Mouse (Mus musculus) urinary bladder, postnatal 10 days (tissue): ENCODE results near the gene Sf3a1.
A peak's percentile ranks its signal among the peaks of the same experiment; 100 is the strongest.
"Not testable (repeated sequence)": the region's sequence is repeated elsewhere in the genome, so short reads cannot be mapped to it uniquely, and the experiment has no call there.

Experiments
- DNase-seq: peaks from one replicate; pipeline ENCODE4 v3.0.0; 2022; ENCODE audit warnings: low spot score

The Sf3a1 gene

GRCm38 (mm10) chr11:4185480-4185879 lies 25.3 kb downstream of the Sf3a1 start:
- not testable (repeated sequence) for DNase-seq

- peak; percentile 95 for DNase-seq
Measured at GRCm38 (mm10) chr11:4186486-4187317, 26.6 kb downstream of the Sf3a1 start, which contains the start of gene Tbc1d10a. Gene Tbc1d10a (plus strand): TSS chr11:4186789.

DNA sequence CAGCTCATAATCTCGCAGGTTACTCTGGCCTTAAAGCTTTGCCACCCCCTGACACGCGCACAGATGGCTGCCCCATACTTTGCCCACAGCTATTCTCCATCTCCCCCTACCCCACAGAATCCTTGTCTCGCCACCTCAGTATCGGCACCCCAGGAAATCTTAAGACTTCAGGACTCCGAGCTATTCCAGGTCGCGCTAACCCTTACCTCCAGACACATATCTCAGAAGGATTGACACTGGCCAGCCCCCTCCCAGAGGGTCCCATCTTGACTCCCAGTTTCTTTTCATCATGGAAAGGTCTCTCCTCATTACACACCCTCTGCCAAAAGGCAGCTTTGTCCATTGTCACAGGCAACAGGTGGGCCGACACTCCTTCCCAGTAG lies 27.2 kb downstream of the Sf3a1 start:
- DNase-seq: no peak

GRCm38 (mm10) chr11:4189182-4189581 lies 29.0 kb downstream of the Sf3a1 start:
- no peak for DNase-seq

GRCm38 (mm10) chr11:4190677-4191076 lies 30.5 kb downstream of the Sf3a1 start:
- DNase-seq: no peak

DNA sequence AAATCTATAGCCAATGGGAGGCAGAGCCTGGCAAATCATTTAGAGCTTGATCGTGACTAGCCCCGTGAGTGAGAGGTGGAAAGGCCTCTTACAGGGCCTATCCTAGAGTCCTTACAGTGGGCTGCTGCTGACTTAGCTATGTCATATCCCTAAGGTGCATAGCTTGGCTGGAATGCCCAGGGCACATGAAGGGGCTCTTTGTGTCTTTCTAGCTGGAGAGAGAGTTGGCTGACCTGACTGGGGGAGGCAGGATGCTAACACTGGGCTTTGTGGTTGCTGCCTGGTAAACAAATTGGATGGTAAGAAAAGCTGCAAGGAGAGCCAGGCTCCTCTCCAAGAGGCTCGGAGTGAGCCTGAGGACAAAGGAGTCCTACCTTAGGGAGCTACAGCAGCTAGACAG lies 32.6 kb downstream of the Sf3a1 start:
- no peak for DNase-seq

GRCm38 (mm10) chr11:4193420-4193819 lies 33.3 kb downstream of the Sf3a1 start:
- no peak for DNase-seq

GRCm38 (mm10) chr11:4195597-4196031 lies 35.5 kb downstream of the Sf3a1 start:
- no peak for DNase-seq

DNA sequence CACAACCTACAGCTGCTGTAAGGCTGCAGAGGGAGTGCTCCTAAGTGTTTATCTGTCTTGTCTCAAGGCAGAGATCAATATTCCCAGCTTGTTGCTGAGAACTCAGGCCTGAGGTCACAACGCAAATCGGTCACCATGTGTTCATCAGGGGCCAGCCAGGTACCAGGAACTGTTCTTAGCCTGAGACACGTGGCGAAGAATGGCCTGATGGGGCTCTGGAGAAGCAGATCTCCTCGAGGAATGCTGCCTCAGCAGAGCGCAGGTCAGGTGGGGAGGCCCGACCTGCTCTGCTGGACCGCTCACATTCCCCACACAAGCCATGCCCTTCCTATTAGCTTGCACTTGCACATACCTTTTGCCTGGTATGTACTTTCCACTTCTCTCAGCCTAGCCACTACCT lies 36.5 kb downstream of the Sf3a1 start:
- DNase-seq: no peak

- DNase-seq: no peak
Measured at GRCm38 (mm10) chr11:4197691-4198090, 37.5 kb downstream of the Sf3a1 start.

DNA sequence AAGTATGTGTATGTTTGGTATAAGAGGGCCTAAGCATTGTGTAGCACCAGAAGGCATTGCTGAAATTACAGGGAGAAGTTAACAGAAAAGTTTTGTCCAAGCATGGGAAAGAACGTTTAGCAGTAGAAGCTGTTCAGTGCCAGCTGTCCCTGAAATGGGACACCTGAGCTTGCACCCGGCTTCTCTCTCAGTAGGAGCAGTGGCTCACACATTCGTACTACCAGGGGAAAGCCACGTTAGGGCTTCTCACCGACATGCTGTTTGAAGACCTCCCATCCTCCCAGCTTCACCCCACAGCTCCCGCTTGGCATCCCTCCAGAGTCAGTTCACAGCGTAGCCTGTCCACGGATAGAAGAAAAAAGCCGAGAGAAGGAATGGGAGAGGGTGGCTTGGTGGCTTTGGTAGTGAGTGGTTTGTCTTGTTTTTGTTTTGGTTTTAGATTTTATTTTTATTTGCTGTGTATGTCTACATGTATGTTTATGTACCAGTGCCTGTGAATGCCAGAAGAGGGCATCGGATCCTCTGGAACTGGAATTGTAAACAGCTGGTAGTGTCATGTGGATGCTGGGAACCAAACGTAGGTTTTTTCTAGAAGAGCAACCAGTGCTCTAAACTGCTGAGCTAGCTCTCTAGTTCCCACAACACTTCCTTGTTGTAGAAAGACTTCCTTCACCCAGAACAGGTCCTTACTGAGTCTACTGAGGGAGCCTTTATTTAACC lies 42.0 kb downstream of the Sf3a1 start:
- DNase-seq: no peak

- DNase-seq: no peak
Measured at GRCm38 (mm10) chr11:4202995-4203704, 43.0 kb downstream of the Sf3a1 start.

DNA sequence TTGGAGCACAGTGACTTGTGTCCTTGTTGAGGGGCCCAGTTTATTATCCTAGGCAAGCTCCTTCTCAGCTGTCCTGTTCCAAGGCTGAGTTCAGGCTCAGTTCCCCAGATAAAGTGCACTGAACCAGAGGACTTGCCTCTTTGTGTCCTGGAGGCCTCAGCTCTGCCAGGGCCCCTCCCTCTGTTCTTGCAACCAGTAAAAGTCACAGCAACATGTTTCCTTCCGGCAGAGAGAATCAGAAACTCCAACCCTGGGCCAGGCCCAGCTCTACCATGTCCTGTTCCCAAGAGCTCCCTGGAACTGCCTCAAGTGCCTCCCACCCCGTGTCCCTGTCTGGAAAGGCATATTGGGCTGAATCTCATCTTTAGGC lies 43.5 kb downstream of the Sf3a1 start:
- DNase-seq: no peak

- DNase-seq: no peak
Measured at GRCm38 (mm10) chr11:4205097-4205655, 45.0 kb downstream of the Sf3a1 start.

DNA sequence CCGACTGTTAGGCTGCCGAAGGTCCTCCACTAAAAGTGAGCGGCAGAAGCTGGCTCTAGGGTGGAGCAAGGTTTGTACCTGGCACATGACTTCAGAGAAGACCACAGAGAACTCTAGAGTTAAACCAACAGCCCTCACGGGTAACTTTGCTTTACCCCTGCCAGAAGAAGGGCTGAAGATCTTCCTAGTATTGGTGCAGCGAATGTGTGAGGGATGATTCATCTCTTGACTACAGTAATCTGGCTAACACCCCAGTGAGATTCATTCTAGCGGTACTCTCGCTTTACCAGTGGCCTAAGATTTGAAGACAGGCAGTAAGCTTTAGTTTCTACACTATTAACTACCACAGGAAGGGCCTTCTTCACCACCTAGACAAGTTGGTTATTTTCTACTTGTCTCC lies 45.8 kb downstream of the Sf3a1 start:
- DNase-seq: no peak

GRCm38 (mm10) chr11:4206563-4206962 lies 46.4 kb downstream of the Sf3a1 start:
- DNase-seq: no peak

DNA sequence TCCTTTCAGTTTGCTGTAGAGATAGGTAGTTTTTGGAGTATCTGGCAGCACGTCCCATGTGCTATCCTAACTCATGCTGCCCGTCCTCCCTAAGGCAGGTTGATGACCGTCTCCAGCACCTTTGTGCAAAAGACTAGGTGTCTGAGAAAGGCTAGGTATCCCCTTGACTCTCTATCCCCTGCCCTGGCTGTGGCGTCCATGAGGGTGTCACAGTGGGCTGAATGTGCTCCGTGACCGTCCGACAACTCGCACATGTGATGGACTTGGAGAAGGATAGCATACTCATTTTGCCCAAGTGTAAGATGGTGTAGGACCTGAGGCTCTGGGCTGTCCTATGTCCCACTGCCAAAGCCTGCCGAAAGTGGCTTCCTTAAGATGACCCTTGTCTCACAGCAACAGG lies 47.5 kb downstream of the Sf3a1 start:
- no peak for DNase-seq

DNA sequence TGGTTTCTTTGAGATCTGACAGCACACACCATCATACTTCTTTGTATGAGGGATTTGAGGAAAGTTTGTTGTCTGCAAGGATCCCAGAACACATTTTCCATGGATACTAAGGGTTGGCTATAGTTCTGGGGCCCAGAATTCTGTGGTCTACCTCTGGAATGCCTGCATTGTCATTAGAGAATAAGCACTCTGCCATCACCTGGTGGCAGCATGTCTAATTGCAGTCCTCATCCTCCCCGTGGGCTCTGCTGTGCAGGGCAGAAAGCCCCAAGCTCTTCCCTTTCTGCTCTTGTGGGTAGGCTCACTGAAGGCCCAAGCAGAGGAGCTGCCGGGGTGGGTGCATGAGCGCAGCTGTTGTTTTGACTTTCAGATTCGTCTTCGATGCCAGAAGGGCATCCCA lies 49.4 kb downstream of the Sf3a1 start:
- no peak for DNase-seq

DNA sequence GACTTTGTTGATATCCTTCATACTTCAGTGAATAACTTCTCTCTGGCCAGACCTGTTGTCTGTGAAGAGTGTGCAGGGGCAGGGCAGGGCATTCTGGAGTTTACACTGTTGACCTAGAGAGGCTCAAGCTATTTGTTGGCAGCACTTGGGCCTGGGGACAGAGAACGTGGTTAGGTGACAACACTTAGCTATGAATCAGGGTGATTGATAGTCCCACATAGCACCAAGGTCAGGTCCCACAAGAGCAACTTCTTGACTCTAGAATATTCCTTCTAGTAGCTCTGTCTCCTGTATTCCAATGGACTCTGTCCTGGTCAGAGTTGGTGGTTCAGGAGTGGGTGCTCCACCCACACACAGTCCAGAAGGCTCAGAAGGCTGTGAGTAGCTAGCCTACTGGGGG lies 50.6 kb downstream of the Sf3a1 start:
- DNase-seq: no peak

- no peak for DNase-seq
Measured at GRCm38 (mm10) chr11:4213107-4213506, 53.0 kb downstream of the Sf3a1 start.

DNA sequence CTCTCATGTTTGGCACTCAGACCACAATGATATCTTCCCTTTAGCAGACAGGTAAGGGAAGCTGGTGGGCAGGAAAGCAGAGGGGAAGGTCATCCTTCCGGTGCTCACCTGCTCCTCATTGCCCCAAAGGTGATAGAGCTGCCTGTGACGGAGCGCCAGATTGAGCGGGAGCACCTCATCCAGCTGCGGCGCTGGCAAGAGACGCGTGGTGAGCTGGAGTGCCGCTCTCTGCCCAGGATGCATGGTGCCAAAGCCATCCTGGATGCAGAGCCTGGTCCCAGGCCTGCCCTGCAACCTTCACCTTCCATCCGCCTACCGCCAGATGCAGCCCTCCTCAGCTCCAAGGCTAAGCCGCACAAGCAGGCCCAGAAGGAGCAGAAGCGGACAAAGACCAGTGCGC lies 54.4 kb downstream of the Sf3a1 start:
- no peak for DNase-seq

DNA sequence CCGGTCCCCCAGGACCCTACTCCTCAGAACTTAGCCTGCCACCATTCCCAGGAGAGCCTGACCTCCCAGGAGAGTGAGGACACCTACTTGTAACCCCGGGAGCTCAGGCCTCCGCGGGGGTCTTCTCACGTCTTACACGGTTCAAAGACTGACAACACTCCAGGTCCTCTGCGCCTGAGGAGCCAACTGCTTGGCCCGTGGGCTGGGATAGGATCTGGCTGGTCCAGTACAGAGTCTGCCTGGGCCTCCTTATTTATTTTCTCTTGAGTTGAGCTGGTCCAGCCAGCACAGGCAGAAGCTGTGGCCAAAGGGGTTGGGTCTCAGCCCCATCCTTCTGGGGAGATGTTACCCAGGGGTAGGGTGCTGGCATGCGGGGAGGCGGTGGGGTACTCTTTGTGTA lies 54.9 kb downstream of the Sf3a1 start:
- no peak for DNase-seq
